Mouse (Mus musculus): ENCODE results near the gene Cblb.

Gene Cblb

DNA sequence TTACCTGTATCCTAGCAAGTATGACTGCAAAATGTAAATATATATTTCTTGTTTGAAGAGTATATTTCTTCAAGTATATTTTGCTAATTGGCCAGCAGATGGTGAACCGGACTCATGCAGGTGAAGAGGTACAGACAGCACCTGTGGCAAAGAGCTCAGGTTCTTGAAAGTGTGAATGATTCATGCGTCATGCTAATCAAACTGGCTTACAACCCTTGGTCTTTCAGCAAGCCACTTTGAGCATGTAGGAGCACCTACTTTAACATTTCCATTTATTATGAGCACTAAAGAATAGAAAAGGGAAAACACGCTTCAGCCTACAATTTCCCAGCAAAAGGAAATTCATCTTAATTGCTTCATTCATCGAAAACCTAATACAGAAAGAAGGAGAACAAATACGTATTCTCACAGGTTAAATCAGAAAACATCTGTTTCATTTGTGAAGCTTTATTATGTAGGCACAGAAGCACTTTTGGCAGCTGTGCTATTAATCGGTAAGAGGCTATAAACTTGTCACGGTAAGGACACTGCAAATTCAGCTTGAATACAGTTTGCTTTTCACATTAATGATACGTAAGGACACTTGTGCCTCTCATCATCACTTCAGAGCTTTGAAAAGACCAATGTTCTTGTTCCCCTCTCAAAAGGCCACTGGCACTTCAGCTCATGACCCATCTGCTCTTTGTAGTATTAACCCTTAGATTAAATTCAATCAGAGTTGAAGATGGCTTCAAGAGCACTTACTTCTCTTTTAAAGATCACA is 180.0 kb downstream of the Cblb start:
- DNase-seq = no peak

DNA sequence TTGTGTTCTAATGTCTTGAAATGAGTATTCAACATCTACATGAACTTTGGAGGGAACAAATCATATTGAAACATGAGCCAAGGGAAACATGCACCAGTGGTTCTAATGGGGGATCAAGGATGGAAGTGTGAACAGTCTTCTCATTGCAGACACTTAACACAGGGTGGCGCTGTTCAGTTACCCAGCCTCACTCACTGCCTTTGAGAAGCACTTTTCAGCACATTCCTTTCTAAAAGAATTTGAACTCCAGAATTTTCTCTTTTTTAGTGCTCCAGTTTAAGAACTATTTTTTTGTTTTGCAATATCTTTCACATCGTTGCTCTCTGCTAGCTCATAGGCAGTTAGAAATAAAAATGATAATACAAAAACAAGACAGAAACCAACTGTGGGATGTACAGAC is 188.0 kb downstream of the Cblb start:
- DNase-seq = peak; percentile 53 to 59

DNA sequence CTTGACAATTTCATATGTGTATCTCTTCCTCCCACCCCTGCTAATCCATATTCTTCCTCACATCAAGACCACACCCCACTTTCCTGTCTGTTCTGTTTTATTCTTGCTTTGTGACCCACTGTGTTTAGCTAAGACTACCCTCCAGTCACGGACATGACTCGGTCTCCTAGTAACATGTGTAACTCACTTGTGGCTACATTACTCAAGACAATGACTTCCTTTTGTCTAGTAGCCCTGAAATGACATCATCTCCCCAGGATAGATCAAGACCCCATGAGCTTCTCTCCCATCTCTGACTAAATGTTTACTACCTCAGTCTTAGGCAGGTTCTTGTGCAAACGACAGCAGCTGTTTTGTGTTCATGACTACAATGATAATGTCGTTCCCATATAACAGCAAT is 191.9 kb downstream of the Cblb start:
- DNase-seq = no peak

DNA sequence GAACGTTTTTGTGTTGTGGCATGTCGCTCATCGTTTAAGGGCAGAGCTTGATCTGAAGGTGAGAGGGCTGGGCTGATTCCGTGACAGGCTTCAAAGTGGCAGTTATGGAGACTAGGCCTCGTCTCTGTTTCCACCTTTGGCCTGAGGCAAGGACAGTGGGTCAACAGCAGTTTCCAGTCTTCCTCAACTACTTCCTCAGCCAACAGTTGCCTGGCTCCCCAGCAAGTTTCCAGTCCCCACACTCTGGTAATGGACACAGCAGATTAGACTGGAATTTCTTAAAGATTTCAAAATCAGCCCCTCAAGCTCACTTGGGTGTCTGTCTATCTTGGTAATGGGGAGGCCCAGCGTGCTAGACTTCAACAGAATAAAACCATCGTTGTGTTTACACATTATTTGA is 198.4 kb downstream of the Cblb start:
- no peak for DNase-seq

- no peak for DNase-seq
Observed at GRCm38 (mm10) chr16:52229930-52230329, 198.9 kb downstream of the Cblb start.

- peak in 1 of 2 experiments; percentile 18 for DNase-seq
Observed at GRCm38 (mm10) chr16:52242144-52242543, 211.1 kb downstream of the Cblb start.

DNA sequence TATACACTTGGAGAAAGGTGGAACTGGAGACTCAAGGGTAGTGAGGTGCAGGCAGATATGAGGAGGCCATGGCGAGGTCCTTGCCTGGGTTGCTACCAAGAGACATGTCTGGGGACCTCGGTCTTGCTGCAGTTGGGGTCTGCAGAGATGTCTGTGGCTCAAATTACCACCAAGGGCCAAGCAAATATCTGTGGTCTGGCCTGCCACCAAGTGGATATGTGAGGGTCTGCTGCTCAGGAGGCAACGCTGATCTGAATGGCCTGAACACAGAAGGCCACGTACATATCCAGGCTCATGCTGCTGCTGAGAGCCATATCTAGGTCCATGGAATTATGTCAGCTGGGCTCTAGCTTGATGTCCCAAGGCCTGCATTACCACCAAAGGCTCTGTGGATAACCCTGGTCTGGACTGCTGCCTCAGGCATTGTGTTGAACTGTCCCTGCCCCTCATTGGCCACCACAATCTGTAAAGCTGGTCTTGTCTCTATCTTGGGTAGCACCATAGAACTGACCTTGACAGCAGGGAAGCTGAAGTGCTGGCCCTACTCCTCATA is 212.5 kb downstream of the Cblb start:
- no peak for DNase-seq

DNA sequence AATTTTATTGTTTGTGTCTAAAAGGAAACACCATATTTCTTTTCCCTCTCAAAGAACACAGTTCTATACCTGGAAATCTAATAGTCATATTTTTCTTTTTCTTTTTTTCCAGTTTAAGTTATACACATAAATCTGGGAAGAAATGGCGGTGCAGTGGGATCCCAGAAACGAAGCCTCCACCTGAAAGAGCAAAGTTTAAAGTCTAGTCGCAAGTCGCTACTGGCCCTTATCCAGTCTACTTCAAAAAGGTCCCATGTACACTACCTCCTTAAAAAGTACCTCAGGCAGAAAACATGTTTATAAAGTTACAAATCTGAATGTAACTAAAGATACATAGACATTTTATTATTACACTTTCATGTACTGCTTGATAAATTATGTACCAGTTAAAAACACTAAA is 219.2 kb downstream of the Cblb start:
- no peak for DNase-seq

DNA sequence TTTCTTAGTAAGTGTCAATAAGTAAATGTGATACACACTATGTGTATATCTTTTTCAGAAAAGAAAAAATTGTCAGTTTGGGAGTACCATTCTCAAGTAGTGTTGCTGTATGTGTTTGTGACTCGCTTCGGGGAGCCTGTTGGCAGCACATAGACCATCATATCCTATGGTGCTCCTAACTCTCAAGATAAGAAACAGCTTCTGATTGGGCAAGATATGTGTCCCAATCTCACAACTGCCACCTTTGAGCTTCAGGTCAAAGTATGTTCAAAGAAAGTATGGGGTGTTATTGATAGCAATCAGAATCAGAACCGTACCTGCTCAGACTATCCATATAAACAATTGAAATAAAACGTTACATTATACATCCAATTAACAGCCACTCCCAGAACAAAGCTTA is 219.9 kb downstream of the Cblb start:
- no peak for DNase-seq

Measured in kidney, postnatal 25 days (tissue).